Mouse (Mus musculus): Measurements from ENCODE around the gene Psmd6.

- TF ChIP-seq POLR2A (IDR thresholded peaks at IDR 0.05; ENCODE audit: insufficient read length, low read depth) (no peak), CEBPB (IDR thresholded peaks at IDR 0.05; ENCODE audit: insufficient read depth, poor library complexity, severe bottlenecking) (no peak), MYOD1 (IDR thresholded peaks at IDR 0.05; ENCODE audit: control insufficient read depth in 1 of 3, insufficient read length in 2 of 3, low read depth in 2 of 3) (no peak), SRF (IDR thresholded peaks at IDR 0.05; ENCODE audit: control insufficient read depth, insufficient read length, low read depth) (no peak), E2F4 (IDR thresholded peaks at IDR 0.05; ENCODE audit: insufficient read depth) (no peak), MAX (IDR thresholded peaks at IDR 0.05; ENCODE audit: low read depth) (no peak), MYOG (IDR thresholded peaks at IDR 0.05; ENCODE audit: control insufficient read depth in 1 of 3, insufficient read depth in 1 of 3, insufficient read length in 2 of 3, low read depth in 2 of 3) (no peak)
Observed at GRCm38 (mm10) chr14:14104930-14105318, 15.9 kb downstream of the Psmd6 start.
